Mouse (Mus musculus) kidney, adult 2 months (tissue): ENCODE measurements around the gene Rsph1.

Experiments
- CTCF ChIP-seq: fragments of 200-500 bp; conservative IDR thresholded peaks from 2 replicates; pipeline ENCODE4 v1.5.1; 2011; ENCODE audit warnings: low read depth, mild to moderate bottlenecking, control low read depth, low read length, moderate library complexity, mixed read lengths; ENCODE audit not compliant: insufficient read depth, insufficient read length
- POLR2A ChIP-seq: fragments of 200-500 bp; IDR thresholded peaks from one replicate; pipeline ENCODE4 v1.6.1; 2011; ENCODE audit warnings: low read depth, low read length, control low read depth

DNA sequence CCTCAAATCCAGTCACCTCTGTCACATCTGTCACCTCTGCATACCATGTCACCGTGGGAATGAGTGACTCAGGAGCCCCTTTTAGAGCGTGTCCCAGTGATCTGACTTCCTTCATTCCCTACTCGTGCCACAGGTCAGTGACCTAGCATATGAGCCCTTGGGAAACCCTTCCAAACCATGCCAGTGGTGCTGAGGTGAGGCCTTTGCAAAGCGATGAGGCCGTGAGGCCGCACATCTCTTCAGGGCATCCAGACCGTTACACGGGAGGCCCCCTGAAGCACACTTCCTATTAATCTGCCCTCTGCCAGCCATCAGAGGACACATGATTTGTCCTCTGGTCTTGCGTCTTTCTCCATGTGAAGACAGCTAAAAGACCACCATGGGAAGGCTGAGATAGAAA is 2.4 kb upstream of the Rsph1 start:
- no peak for TF ChIP-seq CTCF
- no peak for TF ChIP-seq POLR2A
